Mouse (Mus musculus) heart, adult 2 months (tissue): Measurements from ENCODE around the gene Kalrn.

Experiments used
- CTCF ChIP-seq: fragments of 200-600 bp; IDR thresholded peaks from 2 replicates; pipeline ENCODE4 v1.8.1; 2022; ENCODE audit warnings: antibody characterized with exemption, mild to moderate bottlenecking, moderate library complexity
- EP300 ChIP-seq: fragments of 200-500 bp; IDR thresholded peaks from 2 replicates; pipeline ENCODE4 v1.6.1; 2011; ENCODE audit warnings: low read depth, low read length, control low read depth; ENCODE audit not compliant: insufficient read depth
- POLR2A ChIP-seq: fragments of 200-500 bp; IDR thresholded peaks from 2 replicates; pipeline ENCODE4 v1.6.1; 2011; ENCODE audit warnings: mild to moderate bottlenecking, low read depth, low read length, control low read depth; ENCODE audit not compliant: insufficient read depth

DNA sequence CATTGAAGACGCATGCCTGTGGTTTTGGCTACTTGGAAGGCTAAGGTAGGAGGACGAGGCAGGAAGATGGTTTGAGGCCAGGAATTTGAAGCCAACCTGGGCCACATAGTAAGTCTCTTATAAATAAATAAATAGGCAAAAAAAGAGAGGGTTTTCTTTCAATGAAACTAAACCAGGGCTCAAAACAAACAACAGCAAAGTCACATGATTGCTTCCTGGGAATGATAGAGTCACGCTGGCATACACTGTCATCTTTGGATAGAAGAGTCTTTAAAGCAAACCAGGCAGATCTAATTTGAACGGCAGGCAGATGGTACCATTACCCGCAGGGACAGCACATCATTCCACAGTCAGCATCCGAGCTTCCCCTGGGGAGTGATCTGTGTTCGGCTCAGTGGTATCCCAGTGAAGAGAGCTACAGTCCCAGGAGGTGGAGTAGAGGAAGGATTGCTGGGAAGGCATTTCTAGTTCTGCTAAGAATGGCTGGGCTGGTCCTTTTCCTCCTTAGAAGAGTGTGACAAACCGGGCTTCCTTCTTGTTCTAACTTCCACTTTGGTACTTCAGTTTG lies 483.7 kb downstream of the Kalrn start:
- TF ChIP-seq CTCF (no peak), EP300 (no peak), POLR2A (no peak)
